Mouse (Mus musculus): Measurements from ENCODE around the gene Galt.
A peak's percentile ranks its signal among the peaks of the same experiment; 100 is the strongest.

Galt gene

GRCm38 (mm10) chr4:41754797-41755337 lies at the start of gene Galt:
Galt (plus strand) TSS chr4:41755228.
- no peak for DNase-seq (ENCODE audit: low spot score)

DNA sequence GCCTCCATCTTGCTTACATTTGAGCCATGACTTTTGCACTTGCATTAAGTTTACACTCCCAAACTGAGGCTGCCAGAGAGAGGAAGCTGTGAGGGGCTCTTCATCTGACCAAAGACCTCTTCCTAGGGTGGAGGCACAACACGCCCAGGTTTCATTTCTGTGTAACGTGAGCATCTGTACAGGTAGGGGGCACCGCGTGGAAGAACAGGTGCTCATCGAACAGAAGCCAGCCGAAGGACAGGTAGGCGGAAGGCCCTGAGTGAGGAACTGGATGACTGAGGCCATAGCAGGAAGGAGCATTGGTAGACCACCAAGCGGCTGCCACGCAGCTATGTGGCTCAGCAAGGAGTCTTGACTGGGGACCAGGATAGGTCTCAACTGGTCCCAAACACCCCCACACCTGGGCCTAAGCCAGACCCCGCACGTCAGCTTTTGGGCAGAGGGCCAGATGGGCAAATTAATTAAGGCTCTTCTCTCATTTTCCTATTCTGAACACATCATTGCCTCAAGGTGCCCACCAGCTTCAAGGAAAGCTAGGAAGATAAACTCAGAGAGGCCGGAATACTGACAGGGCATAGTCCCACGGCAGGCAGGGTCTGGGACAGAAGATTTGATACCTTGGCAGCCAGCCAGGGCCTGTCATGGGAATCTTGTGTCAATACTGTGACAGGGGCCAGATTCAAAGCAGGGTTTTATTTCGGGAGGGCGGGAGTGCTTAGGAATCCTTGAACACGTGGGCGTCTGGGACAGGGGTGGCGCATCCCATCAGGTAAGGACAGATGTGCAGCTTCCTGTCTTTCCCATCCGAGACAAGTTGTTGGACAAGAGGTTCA lies 48.9 kb upstream of the Galt start:
- no peak for DNase-seq (ENCODE audit: low spot score)

GRCm38 (mm10) chr4:41707011-41707535 lies 48.0 kb upstream of the Galt start:
- DNase-seq (ENCODE audit: low spot score), result no peak

- DNase-seq (ENCODE audit: low spot score), result no peak
Measured at GRCm38 (mm10) chr4:41708192-41708745, 46.8 kb upstream of the Galt start.

DNA sequence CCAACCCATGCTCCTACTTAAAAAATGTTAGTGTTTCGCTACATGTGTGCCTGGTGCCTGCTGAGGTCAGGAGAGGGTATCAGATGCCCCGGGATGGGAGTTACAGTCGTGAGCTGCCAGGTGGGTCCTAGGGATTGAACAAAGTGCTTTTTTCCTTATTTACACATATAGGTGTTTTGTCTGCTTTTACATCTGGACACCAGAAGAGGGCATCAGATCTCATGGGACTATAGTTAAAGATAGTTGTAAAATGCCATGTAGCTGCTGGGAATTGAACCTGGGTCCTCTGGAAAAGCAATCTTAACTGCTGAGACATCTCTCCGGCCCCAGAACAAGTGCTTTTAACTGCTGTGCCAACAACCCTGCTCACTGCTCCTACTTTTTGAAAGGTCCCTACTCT lies 44.8 kb upstream of the Galt start:
- DNase-seq (ENCODE audit: low spot score), result no peak

- no peak for DNase-seq (ENCODE audit: low spot score)
Measured at GRCm38 (mm10) chr4:41711705-41712375, 43.2 kb upstream of the Galt start.

GRCm38 (mm10) chr4:41712421-41713196 lies 42.4 kb upstream of the Galt start:
- no peak for DNase-seq (ENCODE audit: low spot score)

GRCm38 (mm10) chr4:41713197-41714067 lies 41.6 kb upstream of the Galt start, which contains the start of gene Rpp25l:
Rpp25l (minus strand) TSS chr4:41713534.
- peak; percentile 42 for DNase-seq (ENCODE audit: low spot score)

DNA sequence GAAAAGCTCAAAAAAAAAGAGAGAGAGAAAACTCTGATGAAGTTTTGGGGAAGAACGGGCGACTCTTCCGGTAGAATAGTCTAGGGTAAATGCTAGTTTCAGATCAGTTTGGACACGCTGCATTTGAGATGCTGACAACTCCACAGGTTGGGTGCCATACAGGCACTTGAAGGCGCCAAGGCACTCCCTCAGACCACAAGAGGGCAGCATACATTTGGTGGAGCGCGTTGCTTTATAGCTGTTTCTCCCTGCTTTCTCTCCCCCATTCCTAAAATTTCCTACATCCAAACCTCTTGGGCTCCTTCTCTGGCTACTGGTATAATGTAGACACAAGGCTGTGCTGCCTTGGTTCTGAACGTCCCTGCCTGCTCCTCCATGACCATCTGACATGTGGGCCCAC lies 40.8 kb upstream of the Galt start:
- DNase-seq (ENCODE audit: low spot score), result no peak

DNA sequence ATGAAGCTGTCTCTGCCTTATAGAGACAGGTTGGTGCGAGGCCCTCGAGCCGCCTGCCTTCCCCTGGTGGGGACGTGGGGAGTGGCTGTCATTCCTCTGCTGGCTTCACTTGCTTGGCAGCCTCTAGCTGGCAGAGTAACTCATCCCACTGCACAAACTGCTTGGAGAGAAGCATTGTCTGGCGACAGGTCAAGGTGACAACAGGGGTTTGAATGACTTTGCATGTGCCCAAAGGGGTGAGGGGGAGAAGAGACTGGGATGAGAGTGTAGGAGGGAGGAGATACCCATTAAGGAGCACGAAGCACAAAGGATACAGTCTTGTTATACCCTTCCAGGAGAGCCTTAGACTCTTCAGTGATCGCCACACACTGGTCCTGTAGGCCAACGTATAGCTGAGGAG lies 39.9 kb upstream of the Galt start:
- DNase-seq (ENCODE audit: low spot score), result no peak

- DNase-seq (ENCODE audit: low spot score), result no peak
Measured at GRCm38 (mm10) chr4:41715596-41715995, 39.4 kb upstream of the Galt start.

DNA sequence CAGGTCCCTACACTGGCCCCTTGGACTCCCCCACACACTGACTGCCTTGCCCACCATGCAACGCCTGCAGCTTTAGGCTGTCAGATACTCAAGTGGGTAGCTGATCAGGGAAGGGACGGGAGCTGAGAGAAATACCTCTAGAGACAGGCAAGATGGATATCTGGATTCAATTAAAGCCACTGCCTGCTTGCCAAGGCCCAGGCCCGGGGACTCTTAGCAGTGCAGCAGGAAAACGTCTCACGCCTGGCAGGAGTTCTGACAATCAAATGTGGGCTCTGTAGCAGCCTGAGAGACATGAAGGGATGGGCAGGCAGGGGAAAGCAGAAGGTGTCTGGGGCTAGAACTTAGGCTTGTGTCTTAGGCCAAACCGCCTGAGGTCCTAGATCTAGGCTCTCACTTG lies 38.2 kb upstream of the Galt start:
- no peak for DNase-seq (ENCODE audit: low spot score)

DNA sequence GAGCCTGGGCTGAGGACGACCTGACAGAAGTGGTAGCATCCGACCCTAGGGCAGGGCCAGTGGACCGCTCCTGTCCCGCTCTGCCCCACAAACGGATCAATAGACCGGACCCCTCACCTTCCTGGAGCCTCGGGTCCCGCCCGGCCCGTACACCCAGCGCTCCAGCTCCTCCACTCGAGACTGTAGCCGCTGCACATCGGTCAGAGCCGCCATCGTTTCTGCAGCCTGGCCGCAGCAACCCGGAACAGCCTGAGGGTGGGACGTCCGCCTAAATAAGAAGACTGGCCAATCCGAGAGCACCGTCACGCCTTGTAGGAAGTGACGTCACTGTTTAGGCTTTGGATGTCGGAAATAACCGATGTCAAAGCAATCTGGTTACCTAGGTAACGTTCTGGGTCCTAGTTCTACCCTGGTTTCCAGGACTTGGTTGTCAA lies 32.1 kb upstream of the Galt start, which contains the start of gene Dctn3:
Dctn3 (minus strand) TSS at position 253 of the 434 bp plus-strand sequence.
- no peak for DNase-seq (ENCODE audit: low spot score)

- no peak for DNase-seq (ENCODE audit: low spot score)
Measured at GRCm38 (mm10) chr4:41726826-41727621, 28.0 kb upstream of the Galt start.

DNA sequence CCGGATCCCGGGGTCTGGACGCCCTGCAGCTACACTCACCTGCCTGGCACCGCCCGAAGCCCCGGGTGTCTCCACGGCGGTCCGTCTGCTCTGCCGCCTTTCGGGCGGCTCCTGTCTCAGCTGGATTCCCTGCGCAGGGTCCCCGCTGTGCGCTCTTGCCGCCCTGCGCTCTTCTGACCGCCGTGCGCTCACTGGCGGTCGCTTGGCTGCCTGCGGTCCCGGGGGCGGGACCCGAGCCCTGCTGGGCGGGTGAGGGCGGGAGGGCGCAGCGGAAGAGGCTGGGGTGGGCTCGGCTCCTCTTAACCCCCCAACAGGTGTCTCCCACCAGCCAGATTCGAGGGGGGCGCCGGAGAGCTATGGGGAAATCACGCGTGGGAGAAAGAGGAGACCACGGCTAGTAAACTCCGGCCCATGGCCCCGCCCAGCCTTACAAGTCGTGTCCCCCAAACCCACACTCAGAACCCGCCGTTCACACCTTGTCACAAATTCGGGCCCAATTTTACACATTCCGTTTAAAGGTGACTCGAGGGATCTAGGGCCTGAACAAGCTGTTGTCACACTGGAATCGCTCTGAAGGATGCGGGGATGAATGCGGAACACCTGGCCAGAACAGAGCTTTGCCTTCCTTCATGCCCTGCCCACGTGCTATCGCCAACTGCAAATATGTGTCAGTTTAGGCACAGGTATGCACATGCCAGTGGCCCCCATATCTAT lies 23.8 kb upstream of the Galt start, which contains the start of gene Arid3c:
Arid3c (minus strand) TSS at position 91 of the 714 bp plus-strand sequence.
- no peak for DNase-seq (ENCODE audit: low spot score)

DNA sequence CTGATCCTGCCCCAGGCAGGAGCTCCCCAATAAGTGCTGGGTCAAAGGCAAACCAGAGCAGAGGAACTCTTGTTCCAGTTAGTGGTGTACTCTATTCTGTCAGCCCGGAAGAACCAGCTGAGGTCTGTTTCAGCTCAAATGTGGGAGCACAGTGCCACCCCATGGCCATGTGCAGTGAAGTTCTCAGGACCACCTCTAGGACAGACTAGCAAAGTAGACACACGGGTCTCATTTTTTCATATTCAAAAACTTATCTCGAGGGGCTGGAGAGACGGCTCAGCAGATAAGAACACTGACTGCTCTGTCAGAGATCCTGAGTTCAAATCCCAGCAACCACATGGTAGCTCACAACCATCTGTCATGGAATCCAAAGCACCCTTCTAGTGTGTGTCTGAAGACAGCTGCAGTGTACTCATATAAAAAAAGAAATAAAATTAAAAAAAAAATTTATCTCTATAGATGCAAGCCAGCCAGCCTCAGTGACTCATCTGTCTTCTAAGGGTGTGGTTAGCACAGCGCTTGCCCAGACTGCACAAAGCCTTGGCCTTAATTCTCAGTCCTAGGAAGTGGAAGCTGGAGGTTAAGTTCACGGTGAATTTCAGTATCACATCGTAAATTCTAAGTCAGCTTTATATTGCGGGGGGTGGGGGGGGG lies 17.3 kb upstream of the Galt start:
- DNase-seq (ENCODE audit: low spot score), result no peak

DNA sequence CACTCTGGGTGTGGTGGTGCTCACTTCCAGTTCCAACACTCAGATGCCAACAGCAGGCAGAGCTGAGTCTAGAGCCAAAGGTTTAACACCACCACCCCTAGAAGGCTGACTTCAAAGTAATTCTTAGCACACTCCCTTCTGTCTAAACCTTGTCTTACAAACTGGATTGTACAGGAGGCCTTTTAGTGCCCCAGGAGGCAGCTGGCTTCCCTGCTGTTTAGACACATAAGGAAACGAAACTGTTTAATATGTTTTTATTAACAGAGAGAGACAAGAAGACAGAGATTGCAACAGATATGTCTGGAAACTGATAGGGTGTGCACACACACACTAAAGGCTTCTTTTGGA lies 16.8 kb upstream of the Galt start:
- DNase-seq (ENCODE audit: low spot score), result no peak

DNA sequence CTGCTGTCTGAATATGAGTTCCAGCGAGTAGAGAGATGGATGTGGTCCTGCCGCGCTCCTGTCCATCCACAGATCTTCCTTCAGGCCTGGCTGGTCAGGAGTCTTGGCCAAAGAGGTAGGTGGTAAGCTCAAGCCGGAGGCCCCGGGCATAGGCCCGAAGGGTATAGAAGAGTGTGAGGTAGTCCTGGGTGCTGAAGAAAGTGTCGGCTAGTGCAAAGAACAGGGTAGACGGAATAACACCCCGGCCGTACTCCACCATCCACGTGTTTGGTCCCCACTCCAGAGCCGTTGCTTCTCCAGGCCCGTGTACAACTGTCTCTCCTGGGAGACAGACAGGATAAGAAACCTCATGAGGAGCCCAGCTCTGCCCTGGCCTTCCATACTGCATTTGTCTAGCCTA lies 15.8 kb upstream of the Galt start:
- no peak for DNase-seq (ENCODE audit: low spot score)

Measured in urinary bladder, postnatal 10 days (tissue).